Mouse (Mus musculus) lung, adult 18-20 months (tissue): ENCODE measurements around the gene Anks1.
"Not testable (repeated sequence)": the region's sequence is repeated elsewhere in the genome, so short reads cannot be mapped to it uniquely, and the experiment has no call there.

ENCODE experiments used
- DNase-seq, 2 experiments: peaks; one replicate each; pipeline ENCODE4 v3.0.0; 2022; ENCODE audit warnings: mixed read lengths in 2 of 2

The Anks1 gene

DNA sequence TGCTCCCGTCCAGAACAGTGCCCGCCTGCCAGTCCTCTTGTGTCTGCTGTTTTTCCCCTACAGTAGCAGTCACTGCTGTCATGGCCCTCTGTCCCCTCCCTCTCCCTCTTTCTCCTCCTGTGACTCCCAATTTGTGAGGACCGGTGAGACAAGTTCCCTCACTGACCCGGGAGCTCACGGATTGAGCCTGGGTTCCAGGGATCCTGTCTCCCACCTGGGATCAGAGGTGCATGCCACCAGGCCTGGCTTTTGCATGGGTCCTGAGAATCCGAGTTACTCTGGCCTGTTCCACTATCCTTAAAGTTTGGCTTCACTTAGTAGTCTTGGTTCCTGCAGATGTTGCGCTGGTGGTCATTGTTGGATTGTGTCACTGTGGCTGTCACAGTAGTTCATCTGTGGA, 58.4 kb downstream of the Anks1 start:
- DNase-seq = no peak

DNA sequence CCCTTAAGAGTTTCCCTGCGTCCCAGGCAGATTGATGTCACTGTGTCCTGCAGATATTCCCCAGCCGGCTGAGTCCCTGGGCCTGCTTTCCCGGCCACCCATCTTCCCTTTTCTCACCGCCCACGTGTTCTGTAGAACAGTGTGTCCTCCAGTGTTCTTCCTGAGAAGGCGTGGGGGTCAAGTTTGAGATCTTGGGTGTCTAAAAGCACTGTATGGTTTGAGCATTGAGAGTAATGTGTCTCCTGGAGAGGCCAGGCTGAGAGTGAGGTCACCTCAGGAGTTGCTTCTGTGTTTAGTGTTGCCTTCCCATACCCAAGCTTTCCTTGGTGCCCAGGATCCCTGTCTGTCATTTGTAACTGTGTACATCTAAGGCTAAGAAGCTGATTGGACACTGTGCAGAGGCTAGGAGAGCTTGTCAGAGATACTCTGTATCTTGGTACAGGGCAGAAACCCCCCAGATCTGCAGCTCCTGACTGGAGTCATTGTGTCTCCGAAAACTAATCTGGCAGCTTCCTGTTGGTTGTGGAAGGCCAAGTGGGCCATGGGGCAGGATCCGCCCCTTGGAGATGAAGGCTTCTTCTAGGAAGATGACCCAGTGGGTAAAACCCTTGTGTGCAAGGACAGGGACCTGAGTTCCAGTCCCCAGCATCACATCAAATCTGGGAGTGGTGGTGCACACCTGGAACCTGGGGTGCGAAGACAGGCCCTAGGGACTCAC, 59.1 kb downstream of the Anks1 start:
- DNase-seq = peak; percentile 32 to 63

DNA sequence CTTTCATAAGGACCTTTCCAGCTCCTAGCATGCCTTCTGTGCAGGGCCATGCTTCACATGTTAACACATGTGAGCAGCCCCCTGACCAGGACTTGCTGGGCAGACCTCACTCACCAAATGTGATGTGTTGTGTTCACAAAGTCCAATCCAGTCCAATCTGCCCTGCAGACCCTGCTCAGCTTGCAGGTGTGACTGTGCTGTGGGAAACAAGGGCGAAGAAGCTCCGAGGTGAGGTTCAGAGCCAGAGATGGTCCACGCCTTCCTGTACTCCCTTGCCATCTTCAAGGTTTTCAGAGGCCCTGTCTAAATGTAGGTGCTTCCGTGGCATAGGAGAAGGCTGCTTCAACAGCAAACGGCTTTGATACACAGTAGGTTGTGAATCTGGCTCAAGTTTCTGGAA, 59.8 kb downstream of the Anks1 start:
- no peak for DNase-seq

DNA sequence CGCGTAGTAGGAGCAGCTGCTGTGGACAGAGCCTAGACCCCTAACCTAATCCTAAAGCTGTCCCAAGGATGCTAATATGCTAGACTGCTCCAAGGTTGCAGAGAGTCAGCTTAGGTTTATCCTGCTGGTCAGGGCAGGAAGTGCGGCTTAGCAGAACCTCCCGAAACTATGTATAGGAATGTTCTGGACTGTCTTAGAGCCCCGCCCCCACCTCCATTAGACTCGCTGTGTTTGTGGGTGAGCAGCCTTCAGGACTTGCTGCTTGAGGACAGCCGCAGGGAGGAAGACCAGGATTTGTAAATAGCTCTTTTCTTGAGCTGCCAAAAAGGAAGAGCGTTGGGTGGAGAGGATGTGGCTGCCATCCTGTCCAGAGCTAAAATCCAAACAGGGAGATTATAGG, 60.3 kb downstream of the Anks1 start:
- peak; percentile 66 to 83 for DNase-seq

DNA sequence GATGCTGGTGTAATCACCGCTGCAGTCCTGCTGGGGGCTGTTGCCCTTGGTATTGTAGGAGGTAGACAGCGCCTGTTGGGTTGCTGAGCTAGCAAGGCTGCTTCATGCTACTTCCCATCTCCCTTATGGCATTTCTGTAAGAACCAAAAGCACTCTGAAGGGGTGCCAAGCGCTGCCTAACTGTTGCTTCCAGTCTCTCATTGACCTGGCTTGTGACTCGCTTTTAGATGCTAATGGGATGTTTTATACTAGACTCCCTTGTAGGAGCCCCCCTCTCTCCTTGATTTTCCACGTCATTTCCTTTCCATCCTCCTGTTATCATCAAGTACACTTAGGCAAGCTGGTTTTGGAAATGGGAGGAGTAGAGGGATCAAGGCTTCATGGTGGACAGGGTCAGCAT, 60.8 kb downstream of the Anks1 start:
- DNase-seq = peak in 1 of 2 experiments; percentile 25

DNA sequence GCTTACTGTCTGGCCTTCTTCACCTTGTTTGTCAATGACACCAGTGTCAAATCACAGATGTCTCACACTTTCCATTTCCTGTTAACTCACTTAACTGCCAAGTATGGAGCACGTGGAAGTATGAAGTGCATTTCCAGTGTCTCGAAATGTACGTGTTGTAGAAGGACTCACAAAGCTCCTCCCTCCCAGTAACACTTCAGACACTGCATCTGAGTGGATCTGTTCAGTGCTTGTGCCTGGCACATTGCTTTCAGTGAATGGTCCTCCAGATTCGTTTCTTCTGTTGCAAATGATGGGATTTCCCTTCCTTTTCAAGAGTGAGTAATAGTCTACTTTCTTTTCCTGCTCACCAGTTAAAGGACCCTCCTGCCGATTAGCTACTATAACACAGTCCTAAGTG, 61.2 kb downstream of the Anks1 start:
- peak in 1 of 2 experiments; percentile 21 for DNase-seq

DNA sequence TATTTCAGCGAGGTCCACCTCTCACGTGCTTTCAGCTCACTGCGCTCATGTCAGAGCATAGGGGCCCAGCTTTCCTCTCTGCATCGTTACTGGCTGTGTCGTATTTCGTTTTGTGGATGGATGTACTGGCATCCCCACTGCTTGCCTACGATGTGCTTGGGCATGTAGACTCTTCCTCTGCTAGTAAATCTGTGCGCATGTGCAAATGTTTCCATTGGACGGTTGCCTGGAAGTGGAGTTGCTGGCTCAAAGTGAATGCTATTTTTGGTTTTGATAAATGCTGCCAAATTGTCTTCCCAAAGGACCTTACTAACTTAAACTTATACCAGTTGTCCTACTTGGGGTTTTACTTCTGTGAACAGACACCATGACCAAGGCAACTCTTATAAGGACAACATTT, 62.4 kb downstream of the Anks1 start:
- peak; percentile 69 to 75 for DNase-seq

DNA sequence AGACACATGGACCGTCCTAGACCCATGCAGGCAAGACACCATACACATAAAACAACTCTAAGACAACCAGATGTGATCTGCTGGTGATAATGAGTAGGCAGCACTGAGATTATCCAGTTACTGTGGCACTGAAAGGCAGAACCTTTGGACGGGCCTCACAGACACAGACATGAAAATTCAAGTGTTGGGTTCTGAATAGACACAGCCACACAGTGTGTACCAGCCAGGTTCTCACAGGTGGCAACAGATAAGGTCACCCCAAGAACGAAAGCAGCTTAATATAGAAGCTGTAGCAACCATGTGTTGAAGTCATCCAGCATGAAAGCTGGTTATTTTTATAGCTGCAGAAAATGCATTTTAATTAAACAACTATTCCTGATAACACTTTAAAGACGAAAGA, 64.2 kb downstream of the Anks1 start:
- no peak for DNase-seq

DNA sequence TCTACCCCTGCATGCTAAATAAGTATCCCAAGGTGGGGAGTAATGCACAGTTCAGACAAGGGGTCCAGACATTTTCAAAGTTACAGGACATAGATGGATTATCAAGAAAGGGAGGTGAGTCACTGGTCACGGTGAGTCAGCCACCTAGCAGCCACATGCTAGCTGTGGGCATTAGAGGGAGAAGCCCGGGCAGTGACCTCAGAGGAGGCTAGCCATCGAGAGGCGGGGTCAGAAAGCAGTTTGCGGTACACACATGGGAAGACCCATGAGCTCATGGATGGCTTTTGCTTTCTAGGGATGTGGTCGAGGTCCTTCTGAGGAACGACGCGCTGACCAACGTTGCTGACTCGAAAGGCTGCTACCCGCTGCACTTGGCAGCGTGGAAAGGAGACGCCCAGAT, 67.2 kb downstream of the Anks1 start:
- DNase-seq = no peak

DNA sequence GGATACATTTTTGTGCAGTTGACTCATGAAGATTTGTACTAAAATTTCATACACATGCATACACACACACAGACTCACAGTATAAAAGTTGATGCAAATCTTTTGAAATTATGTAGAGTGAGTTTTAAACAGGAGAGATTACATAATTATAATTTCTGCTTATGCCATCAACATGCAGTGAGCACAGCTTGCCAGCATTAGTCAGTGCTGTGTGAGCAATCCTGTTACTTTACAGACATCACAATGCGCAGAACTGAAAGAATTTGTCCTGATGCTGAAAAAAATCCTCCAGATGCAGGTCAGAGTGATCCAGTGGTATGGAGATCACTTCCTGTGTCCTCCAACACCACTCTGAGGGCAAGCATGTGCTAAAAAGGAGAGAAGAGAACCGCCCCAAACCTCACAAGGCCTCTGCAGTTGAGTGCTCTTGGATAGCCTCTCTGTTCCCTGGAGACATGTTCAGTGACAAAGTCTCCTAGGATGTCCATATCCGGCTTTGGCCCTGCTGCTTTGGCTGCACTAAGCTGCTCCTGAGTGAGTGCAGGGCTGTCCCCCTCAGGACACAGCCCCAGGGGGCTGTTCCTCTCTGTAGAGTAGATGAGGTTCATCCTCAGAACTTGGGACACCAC, 68.0 kb downstream of the Anks1 start:
- DNase-seq = no peak

DNA sequence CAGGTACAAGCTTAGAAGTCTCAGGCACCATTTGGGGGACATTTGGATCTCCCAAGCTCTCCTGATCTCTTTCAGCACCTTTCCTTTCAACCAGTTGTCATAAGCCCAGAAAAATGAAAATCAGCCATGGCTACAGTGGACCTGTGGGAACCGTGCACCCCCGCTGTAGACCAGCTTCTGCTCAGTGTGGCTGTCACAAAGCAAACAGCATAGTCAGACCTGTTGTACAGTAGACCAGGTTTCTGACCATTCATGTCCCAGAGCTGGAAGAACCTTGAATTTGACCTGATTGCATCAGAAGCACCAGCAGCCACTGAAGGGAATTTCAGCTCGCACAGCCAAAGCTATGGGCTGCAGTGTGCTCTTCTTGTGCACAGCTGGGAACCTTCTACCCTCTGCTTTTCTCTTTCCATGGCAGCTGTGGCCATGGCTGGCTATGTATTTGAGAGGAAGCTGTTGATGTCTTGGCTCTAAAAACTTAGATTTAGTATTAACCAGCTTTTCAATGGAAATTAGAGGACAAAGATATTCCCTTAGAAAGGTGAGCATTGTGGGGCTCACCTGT, 71.4 kb downstream of the Anks1 start:
- no peak for DNase-seq

DNA sequence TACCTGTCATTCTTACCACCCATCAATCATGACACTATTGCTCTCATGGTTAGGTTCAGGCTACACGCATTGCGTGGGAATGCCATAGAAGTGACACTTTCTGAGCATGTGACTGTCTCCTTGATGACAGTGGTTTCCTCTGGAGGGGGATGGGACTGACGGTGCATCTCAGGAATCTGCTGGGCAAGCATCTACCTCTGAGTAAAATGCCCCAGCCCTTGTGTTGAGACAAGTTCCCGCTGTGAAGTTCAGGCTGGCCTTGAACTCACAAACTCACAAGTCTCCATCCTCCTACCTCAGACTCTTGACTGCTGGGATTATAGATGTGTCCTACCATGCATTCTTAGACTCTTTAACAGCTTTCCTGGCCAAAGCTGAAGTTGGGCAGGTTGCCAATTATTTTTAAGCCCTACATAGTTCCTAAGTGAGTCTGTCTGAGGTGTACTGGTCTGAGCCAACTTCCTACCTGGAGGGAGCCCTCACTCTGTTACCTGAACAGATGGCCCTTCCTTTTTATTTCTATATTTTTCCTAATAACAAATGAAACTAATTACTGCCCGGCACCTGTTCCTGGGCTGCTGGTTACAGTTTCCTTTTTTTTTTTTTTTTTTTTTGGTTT, 72.5 kb downstream of the Anks1 start:
- no peak for DNase-seq

DNA sequence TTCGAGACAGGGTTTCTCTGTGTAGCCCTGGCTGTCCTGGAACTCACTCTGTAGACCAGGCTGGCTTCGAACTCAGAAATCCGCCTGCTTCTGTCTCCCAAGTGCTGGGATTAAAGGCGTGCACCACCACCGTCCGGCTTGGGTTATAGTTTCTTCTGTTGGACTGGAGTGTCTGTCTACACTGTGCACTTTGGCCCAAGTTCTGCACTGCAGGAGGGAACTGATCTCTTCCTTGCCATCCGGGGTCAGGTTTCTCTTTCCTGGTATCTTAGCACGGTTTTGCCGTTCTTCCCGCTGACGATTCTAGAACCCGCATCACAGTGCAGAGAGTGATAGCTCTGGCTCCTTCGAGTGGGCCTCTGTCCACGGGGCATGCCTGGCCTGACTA, 73.0 kb downstream of the Anks1 start:
- DNase-seq = not testable (repeated sequence)

DNA sequence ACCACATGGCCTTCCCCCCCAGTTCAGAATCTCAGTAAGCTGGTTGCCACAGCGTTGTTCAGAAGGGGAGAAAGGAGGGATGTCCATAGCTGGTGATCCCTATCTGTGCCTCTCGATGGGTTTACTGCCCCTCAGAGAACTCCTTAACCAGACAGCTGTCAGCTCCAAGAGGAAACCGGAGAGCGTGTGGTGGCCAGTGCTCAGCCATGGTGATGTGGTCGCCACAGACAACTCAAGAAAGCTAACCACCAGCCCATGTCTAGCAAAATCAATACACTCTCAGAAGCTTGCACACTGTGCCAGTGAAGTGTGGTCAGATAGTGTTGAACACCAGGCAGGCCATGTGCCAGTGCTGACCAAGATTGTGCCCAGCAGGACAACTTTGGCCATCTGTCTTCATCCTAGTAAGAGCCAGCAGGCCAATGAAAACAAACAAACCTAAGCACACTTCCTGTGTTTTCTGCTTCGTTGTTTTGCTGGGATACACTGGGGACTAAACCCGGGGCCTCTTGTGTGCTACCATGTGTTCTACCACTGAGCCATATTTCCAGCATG, 73.7 kb downstream of the Anks1 start:
- no peak for DNase-seq

DNA sequence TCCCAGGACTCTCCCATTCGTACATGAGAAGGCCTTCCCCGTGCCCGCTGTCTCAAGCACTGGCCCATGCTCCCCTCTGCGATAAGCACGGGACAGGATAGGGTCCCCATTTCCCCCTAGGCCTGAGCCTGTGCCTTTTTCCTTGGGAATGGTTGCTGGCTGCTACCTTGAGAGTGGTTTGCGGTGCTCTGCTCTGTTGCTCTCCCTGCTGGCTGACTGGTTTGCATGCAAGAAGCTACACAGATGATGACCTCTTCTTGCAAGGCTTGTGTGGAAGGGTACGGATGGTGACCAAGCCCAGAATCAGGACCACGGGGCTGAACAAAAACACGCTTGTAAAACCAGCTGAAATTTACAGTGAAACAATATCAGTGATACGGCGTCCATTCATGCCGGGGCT, 75.3 kb downstream of the Anks1 start:
- no peak for DNase-seq

DNA sequence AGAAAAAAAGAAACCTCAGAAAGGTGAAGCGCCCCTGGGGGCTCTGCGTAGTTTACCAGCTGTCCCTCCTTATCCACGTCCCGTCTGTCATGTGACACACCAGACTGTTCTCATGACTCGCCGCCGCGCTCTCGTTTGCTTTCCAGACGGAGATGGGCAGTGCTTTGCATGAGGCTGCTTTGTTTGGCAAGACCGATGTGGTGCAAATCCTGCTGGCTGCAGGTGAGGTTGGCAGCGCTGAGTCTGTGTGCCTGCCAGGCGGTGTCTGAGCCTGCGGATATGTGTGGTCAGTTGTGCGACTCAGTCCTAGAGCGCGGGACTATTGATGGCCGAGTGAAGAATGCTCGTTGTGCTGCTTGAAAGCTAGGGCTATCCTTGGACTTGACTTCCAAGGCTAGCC, 77.0 kb downstream of the Anks1 start:
- no peak for DNase-seq

DNA sequence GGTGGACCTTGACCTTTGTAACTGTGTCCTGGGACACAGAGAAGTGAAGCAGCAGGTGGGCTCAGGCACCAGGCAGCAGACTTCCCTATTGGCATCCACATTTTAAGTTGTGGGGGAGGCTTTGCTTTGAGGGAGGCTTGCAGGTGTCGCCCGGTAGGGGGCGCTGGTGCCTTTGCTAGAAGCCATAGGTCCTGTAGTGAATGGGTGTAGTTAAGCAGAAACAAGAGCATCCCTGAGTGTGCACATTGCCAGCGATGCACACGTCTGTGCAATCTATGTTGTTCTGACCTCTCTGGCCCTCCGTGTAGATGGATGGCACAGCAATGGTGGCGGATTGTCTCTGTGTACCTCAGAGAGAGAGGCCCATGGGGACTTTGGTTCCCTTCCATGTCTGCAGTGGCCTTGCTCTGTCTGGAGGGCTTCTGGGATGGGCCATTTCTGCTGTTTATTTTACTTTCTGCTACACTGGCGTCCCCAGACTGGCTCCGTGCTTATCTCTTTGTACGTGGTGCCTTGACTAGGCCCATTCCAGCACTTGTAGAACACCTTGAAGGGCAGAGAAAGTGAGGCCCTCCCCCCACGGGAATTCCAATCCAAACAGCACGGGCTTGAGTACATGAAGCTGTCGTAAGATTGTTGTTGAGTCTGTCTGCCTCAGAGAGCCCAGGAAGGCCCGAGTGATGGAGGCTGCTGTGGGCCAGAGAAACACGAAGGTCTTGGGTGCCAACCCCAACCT, 80.9 kb downstream of the Anks1 start:
- peak; percentile 81 to 83 for DNase-seq

DNA sequence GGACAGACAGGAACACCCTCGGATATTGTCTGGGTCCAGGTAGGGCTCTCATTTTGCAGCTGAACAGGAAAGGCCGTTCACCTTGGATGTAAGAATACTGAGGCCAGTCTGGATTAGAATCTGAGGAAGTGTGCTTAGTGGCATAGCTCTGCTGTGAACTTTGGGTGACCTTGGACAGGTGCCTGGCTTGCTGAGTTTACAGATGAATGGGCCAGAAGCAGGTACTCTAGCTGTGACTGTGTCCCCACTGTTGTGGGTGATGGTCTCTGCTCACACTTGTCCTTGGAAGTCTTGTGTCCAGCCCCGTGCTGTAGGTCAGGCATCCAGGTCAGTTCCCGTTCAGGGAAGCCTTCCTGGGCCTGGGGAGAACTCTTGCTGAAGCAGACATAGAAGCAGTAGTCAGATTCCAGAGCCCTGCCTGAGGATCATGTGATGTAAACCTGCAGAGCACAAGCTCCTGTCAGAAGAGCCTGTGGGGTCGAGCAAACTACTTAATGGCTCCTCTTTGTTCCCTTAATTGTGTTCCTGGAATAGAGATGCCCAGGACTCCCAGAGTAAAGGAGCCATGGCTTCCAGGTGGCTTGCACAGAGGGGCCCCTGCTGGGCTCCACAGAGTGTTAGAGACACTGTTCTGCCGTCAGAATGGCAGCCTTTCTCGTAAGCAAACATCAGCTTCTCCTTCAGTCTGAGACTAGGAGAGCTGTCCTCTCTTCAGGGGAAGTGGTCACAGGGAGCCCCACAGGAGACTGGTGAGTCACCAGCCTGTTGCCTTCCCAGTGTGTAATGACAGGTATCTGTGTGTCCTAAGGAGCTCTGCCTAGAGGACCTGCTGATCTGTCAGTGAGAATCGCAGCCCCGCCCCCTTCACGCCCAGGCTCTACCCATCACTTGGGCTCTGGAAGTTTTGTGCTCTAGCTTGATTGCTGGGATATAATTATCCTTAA, 85.2 kb downstream of the Anks1 start:
- no peak for DNase-seq

DNA sequence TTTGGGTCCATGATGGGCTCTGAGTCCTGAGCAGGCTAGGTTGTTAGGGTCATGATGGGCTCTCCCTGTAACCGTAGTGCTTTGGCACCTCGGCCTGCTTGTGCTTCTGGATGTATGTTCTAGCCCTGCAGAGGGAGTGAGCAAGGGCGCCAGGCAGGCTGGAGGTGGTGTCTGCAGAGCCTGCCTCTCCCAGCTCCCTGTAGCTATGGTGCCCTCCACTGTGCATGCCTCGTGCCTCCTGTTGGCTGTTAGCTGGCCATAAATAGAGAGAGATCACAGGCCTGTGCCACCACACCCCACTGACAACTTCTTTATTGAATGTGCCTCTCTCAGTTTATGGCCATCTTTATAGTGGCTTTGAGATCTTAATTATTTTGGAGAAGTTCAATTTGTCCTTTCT, 87.2 kb downstream of the Anks1 start:
- DNase-seq = no peak

DNA sequence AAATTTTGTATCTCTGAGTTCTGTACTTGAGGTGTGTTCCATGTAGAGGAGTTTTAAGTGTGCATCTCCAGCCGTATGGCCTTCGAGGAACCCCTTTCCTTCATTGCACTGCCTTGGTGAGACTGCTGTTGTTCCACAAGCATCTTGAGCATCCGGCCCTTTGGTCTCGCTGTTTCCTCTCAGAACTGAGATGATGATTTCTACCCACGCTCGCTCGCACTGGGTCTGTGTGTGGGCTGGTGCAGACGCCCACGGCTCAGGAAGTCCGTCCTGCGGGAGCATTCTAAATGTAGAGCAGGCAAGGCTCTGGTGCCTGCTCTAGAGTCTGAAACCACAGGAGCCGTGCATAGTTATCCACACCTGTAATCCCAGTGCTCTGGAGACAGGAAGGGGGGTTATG, 88.1 kb downstream of the Anks1 start:
- no peak for DNase-seq

DNA sequence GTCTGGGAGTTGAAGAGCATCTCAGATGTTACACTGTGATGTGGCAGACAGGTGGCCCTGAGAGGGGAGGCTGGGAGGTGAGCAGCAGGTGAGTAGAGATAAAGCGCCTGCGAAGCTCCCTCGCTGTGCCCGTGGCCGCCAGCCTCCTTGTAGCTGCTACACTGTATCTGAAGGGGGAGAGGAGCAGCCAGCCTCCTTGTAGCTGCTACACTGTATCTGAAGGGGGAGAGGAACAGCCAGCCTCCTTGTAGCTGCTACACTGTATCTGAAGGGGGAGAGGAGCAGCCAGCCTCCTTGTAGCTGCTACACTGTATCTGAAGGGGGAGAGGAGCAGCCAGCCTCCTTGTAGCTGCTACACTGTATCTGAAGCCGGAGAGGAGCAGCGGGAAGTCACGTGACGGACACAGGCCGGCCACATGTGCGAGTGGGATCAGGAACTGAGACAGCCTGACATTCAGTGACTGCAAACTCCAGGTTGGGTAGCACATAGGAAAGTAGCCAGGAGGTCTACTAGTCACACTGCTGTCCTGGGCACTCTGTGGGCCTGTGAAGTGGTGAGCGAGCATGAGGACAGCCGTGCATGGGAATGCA, 90.7 kb downstream of the Anks1 start:
- DNase-seq = not testable (repeated sequence)
